Comparison of ENCODE assay signal across 10 mouse cellular contexts in genomic region chr3:52519910-52520608, GRCm38 (mm10).
DNase-seq lines count a peak whose midpoint lies in the region; ATAC-seq lines count a peak whose summit lies in the region.
"Had no signal": no experiment of that assay in that cellular context is flagged by ENCODE, and none has a peak within 500 bp of the region (broad histone marks: within the 10 kb centered on the region; RNA-seq: fewer than 3 reads in every experiment).

No protein-coding gene starts in this region.

- 0 out of 2 replicates have a peak, but pooled peaks cover 3% of the 10 kb centered on the region for H3K4me1 ChIP-seq in limb, embryonic 11.5 days (ENCODE audit: control insufficient read depth, insufficient read depth, low read length)
- H3K4me1 ChIP-seq in limb, embryonic 10.5 days: peaks cover 9% of the 10 kb centered on the region
- no peaks in the 10 kb centered on the region for H3K4me1 ChIP-seq in embryonic facial prominence, embryonic 15.5 days
- H3K4me1 ChIP-seq in limb, embryonic 15.5 days: 0 out of 2 replicates have a peak, but pooled peaks cover 5% of the 10 kb centered on the region

- ATAC-seq in limb, embryonic 11.5 days (ENCODE audit: insufficient number of reproducible peaks, low FRiP score, low TSS enrichment, low read depth): no peak
- ATAC-seq in embryonic facial prominence, embryonic 15.5 days (ENCODE audit: insufficient number of reproducible peaks, low FRiP score, low TSS enrichment, low read depth): peak; percentile 69
- ATAC-seq in limb, embryonic 15.5 days (ENCODE audit: insufficient number of reproducible peaks, low FRiP score, low TSS enrichment, low read depth): no peak

- H3K36me3 ChIP-seq in limb, embryonic 11.5 days (ENCODE audit: control insufficient read depth, insufficient read depth, low read length): no peaks in the 10 kb centered on the region
- no peaks in the 10 kb centered on the region for H3K36me3 ChIP-seq in limb, embryonic 10.5 days
- H3K36me3 ChIP-seq in embryonic facial prominence, embryonic 15.5 days: no peaks in the 10 kb centered on the region
- H3K36me3 ChIP-seq in limb, embryonic 15.5 days: no peaks in the 10 kb centered on the region

- no peaks in the 10 kb centered on the region for H3K27me3 ChIP-seq in limb, embryonic 11.5 days (ENCODE audit: control insufficient read depth, insufficient read depth, low read length)
- no peaks in the 10 kb centered on the region for H3K27me3 ChIP-seq in limb, embryonic 10.5 days (ENCODE audit: low read depth, poor library complexity, severe bottlenecking)
- no peaks in the 10 kb centered on the region for H3K27me3 ChIP-seq in embryonic facial prominence, embryonic 15.5 days
- no peaks in the 10 kb centered on the region for H3K27me3 ChIP-seq in limb, embryonic 15.5 days

- H3K4me3 ChIP-seq in limb, embryonic 11.5 days (ENCODE audit: low read depth, low read length): no peak overlapping the region
- H3K4me3 ChIP-seq in limb, embryonic 10.5 days: no peak overlapping the region
- H3K4me3 ChIP-seq in embryonic facial prominence, embryonic 15.5 days (replicated peaks): no peak overlapping the region
- H3K4me3 ChIP-seq in limb, embryonic 15.5 days: no peak overlapping the region

- no peak overlapping the region for H3K9ac ChIP-seq in limb, embryonic 11.5 days (ENCODE audit: low read length)
- no peak overlapping the region for H3K9ac ChIP-seq in embryonic facial prominence, embryonic 15.5 days
- H3K9ac ChIP-seq in limb, embryonic 15.5 days: no peak overlapping the region

- 66% methylated on average over 22 of the region's 22 CpGs for WGBS in limb, embryonic 11.5 days
- WGBS in limb, embryonic 10.5 days: 77% methylated on average over 22 of the region's 22 CpGs
- WGBS in embryonic facial prominence, embryonic 15.5 days: 65% methylated on average over 22 of the region's 22 CpGs
- 58% methylated on average over 22 of the region's 22 CpGs for WGBS in limb, embryonic 15.5 days

- H3K27ac ChIP-seq in limb, embryonic 11.5 days (replicated peaks; ENCODE audit: low read depth, low read length): no peak overlapping the region
- no peak overlapping the region for H3K27ac ChIP-seq in limb, embryonic 10.5 days
- H3K27ac ChIP-seq in embryonic facial prominence, embryonic 15.5 days (replicated peaks): 0 out of 2 replicates have a peak overlapping the region, but pooled peaks have one; percentile 39
- peak overlapping the region; percentile 33; the same call in 1 of the 2 replicates for H3K27ac ChIP-seq in limb, embryonic 15.5 days

- H3K9me3 ChIP-seq in limb, embryonic 11.5 days (ENCODE audit: control insufficient read depth, low read length): no peaks in the 10 kb centered on the region
- no peaks in the 10 kb centered on the region for H3K9me3 ChIP-seq in limb, embryonic 10.5 days (replicated peaks)
- no peaks in the 10 kb centered on the region for H3K9me3 ChIP-seq in embryonic facial prominence, embryonic 15.5 days (replicated peaks)
- no peaks in the 10 kb centered on the region for H3K9me3 ChIP-seq in limb, embryonic 15.5 days

- H3K4me2 ChIP-seq in limb, embryonic 11.5 days (ENCODE audit: low read depth, severe bottlenecking): no peak overlapping the region
- no peak overlapping the region for H3K4me2 ChIP-seq in embryonic facial prominence, embryonic 15.5 days (replicated peaks)
- 0 out of 2 replicates have a peak overlapping the region, but pooled peaks have one; percentile 5 for H3K4me2 ChIP-seq in limb, embryonic 15.5 days

- peak; percentile 34 for DNase-seq in limb, embryonic 11.5 days (ENCODE audit: low spot score)
- DNase-seq in limb, embryonic 10.5 days (ENCODE audit: low spot score): no peak
- peak; percentile 26 for DNase-seq in forelimb bud, embryonic 11.5 days (ENCODE audit: low read depth, low spot score)
- no peak for DNase-seq in spleen, adult 18-20 months
- no peak for DNase-seq in adrenal gland, adult 8-10 months
- no peak for DNase-seq in cerebellum, adult 11 months
- DNase-seq: adrenal gland, postnatal 14 days; kidney, postnatal 10 days had no signal

Comparison
In these comparisons a context has a peak if more than half of its experiments do, and no peak if none do; other contexts are left out.
1. DNase-seq: peak in limb, embryonic 11.5 days (single experiment) and forelimb bud, embryonic 11.5 days (single experiment); none in limb, embryonic 10.5 days (single experiment), spleen, adult 18-20 months (0 of 2), adrenal gland, adult 8-10 months (single experiment) and cerebellum, adult 11 months (single experiment).
2. H3K27ac ChIP-seq: peak in embryonic facial prominence, embryonic 15.5 days (single experiment) and limb, embryonic 15.5 days (single experiment); none in limb, embryonic 11.5 days (single experiment) and limb, embryonic 10.5 days (single experiment).